Mouse (Mus musculus) ES-Bruce4 (cell line): ENCODE measurements around the gene Cacna2d3. TPM values are rescaled to one million over a fixed set of nuclear protein-coding genes. Genes with fewer than 3 reads are reported as not detected.
A peak's percentile ranks its signal among the peaks of the same experiment; 100 is the strongest.

Experiments
- H3K27ac ChIP-seq: 2 replicates; pipeline ENCODE4 v1.5.1; 2012; ENCODE audit warnings: low read length, inconsistent platforms; ENCODE audit not compliant: insufficient read depth
- H3K27me3 ChIP-seq: 2 replicates; pipeline ENCODE4 v1.6.1; 2012; ENCODE audit warnings: mild to moderate bottlenecking, low read length, inconsistent platforms; ENCODE audit not compliant: control insufficient read depth, poor library complexity, insufficient read depth, severe bottlenecking
- H3K36me3 ChIP-seq: 2 replicates; pipeline ENCODE4 v1.6.1; 2012; ENCODE audit warnings: inconsistent platforms, mild to moderate bottlenecking, low read length, moderate library complexity; ENCODE audit not compliant: control insufficient read depth, poor library complexity, insufficient read depth, severe bottlenecking
- H3K4me1 ChIP-seq: one replicate; pipeline ENCODE4 v1.8.1; 2011; ENCODE audit warnings: low read length; ENCODE audit not compliant: control insufficient read depth, insufficient read depth
- H3K4me3 ChIP-seq: 2 replicates; pipeline ENCODE4 v1.5.1; 2011; ENCODE audit warnings: low read depth, mild to moderate bottlenecking, low read length
- H3K9ac ChIP-seq: 2 replicates; pipeline ENCODE4 v1.6.1; 2012; ENCODE audit warnings: low read depth, mild to moderate bottlenecking, inconsistent platforms; ENCODE audit not compliant: poor library complexity, severe bottlenecking
- H3K9me3 ChIP-seq: replicated peaks from 2 replicates; pipeline ENCODE4 v1.6.1; 2012; ENCODE audit warnings: mild to moderate bottlenecking, low read length, inconsistent platforms; ENCODE audit not compliant: control insufficient read depth, poor library complexity, insufficient read depth, severe bottlenecking
- CTCF ChIP-seq: IDR thresholded peaks from one replicate; pipeline ENCODE4 v1.8.1; 2011; ENCODE audit warnings: low read depth, low read length
- EP300 ChIP-seq: IDR thresholded peaks from 2 replicates; pipeline ENCODE4 v1.6.1; 2011; ENCODE audit warnings: low read depth, low read length; ENCODE audit not compliant: insufficient read depth
- POLR2A ChIP-seq: IDR thresholded peaks from one replicate; pipeline ENCODE4 v1.8.1; 2011; ENCODE audit warnings: low read length; ENCODE audit not compliant: insufficient read depth
- polyA plus RNA-seq: library from polyadenylated mRNA; stranded (reverse); fragments of >200 nt; gene quantifications from 2 replicates; pipeline ENCODE4 v1.2.4, GENCODE M21; 2011; ENCODE audit warnings: low read depth; ENCODE audit not compliant: missing spikeins, insufficient read depth, insufficient read length

Gene Cacna2d3
- polyA plus RNA-seq, 1 experiment: not detected

GRCm38 (mm10) chr14:28969247-28969646, 752.4 kb downstream of the Cacna2d3 start:
- Histone ChIP-seq H3K4me1 (no peaks in the 10 kb centered on the region), H3K9ac (no peak overlapping the region), H3K27ac (no peak overlapping the region), H3K36me3 (no peaks in the 10 kb centered on the region), H3K4me3 (no peak overlapping the region), H3K27me3 (no peaks in the 10 kb centered on the region), H3K9me3 (no peaks in the 10 kb centered on the region)
- TF ChIP-seq EP300: no peak
- no peak for TF ChIP-seq POLR2A
- no peak for TF ChIP-seq CTCF

- Histone ChIP-seq H3K27me3 (no peaks in the 10 kb centered on the region), H3K4me3 (no peak overlapping the region), H3K9ac (no peak overlapping the region), H3K4me1 (no peaks in the 10 kb centered on the region), H3K36me3 (no peaks in the 10 kb centered on the region), H3K9me3 (no peaks in the 10 kb centered on the region), H3K27ac (no peak overlapping the region)
- TF ChIP-seq EP300 (no peak), CTCF (no peak), POLR2A (no peak)
Observed at GRCm38 (mm10) chr14:28966881-28967280, 754.8 kb downstream of the Cacna2d3 start.

- no peak overlapping the region for H3K27ac ChIP-seq
- H3K27me3 ChIP-seq: no peaks in the 10 kb centered on the region
- H3K9me3 ChIP-seq: no peaks in the 10 kb centered on the region
- no peaks in the 10 kb centered on the region for H3K36me3 ChIP-seq
- no peak overlapping the region for H3K9ac ChIP-seq
- H3K4me1 ChIP-seq: no peaks in the 10 kb centered on the region
- no peak for TF ChIP-seq CTCF
- TF ChIP-seq EP300: no peak
- no peak for TF ChIP-seq POLR2A
- no peak overlapping the region for H3K4me3 ChIP-seq
Observed at GRCm38 (mm10) chr14:28961379-28961778, 760.3 kb downstream of the Cacna2d3 start.

GRCm38 (mm10) chr14:28959042-28959441, 762.6 kb downstream of the Cacna2d3 start:
- no peak overlapping the region for H3K27ac ChIP-seq
- H3K4me1 ChIP-seq: no peaks in the 10 kb centered on the region
- TF ChIP-seq CTCF: no peak
- no peak for TF ChIP-seq POLR2A
- TF ChIP-seq EP300: no peak

GRCm38 (mm10) chr14:28958131-28959015, 763.3 kb downstream of the Cacna2d3 start:
- H3K36me3 ChIP-seq: no peaks in the 10 kb centered on the region
- H3K4me3 ChIP-seq: no peak overlapping the region
- H3K27me3 ChIP-seq: no peaks in the 10 kb centered on the region
- no peaks in the 10 kb centered on the region for H3K9me3 ChIP-seq
- H3K27ac ChIP-seq: no peak overlapping the region
- H3K9ac ChIP-seq: no peak overlapping the region
- H3K4me1 ChIP-seq: no peaks in the 10 kb centered on the region
- TF ChIP-seq POLR2A (no peak), EP300 (0 out of 2 replicates have a peak, but pooled peaks have one; percentile 9)

More at GRCm38 (mm10) chr14:28959042-28959441, 762.6 kb downstream of the Cacna2d3 start:
- Histone ChIP-seq H3K36me3 (no peaks in the 10 kb centered on the region), H3K27me3 (no peaks in the 10 kb centered on the region), H3K9me3 (no peaks in the 10 kb centered on the region), H3K9ac (no peak overlapping the region), H3K4me3 (no peak overlapping the region)

- no peaks in the 10 kb centered on the region for H3K9me3 ChIP-seq
- H3K27me3 ChIP-seq: no peaks in the 10 kb centered on the region
- H3K27ac ChIP-seq: no peak overlapping the region
- TF ChIP-seq POLR2A: no peak
- no peak for TF ChIP-seq CTCF
- TF ChIP-seq EP300: no peak
- no peaks in the 10 kb centered on the region for H3K36me3 ChIP-seq
- H3K4me3 ChIP-seq: no peak overlapping the region
- H3K9ac ChIP-seq: no peak overlapping the region
- H3K4me1 ChIP-seq: no peaks in the 10 kb centered on the region
Observed at GRCm38 (mm10) chr14:28955181-28955580, 766.5 kb downstream of the Cacna2d3 start.
